Mouse (Mus musculus) gastrocnemius, adult 2 months (tissue): ENCODE data around the gene Edem2. TPM values are rescaled to one million over a fixed set of nuclear protein-coding genes. Genes with fewer than 3 reads are reported as not detected.

Source experiments
- DNase-seq: peaks from one replicate; pipeline ENCODE4 v3.0.0; 2022
- H3K27ac ChIP-seq: fragments of 200-600 bp; 2 replicates; pipeline ENCODE4 v1.8.1; 2022; ENCODE audit warnings: mild to moderate bottlenecking
- H3K4me3 ChIP-seq: fragments of 200-600 bp; 2 replicates; pipeline ENCODE4 v1.8.1; 2022; ENCODE audit warnings: mild to moderate bottlenecking, moderate library complexity
- CTCF ChIP-seq: fragments of 200-600 bp; IDR thresholded peaks from 2 replicates; pipeline ENCODE4 v1.8.1; 2022; ENCODE audit warnings: antibody characterized with exemption, mild to moderate bottlenecking, moderate library complexity
- intact Hi-C: fragments of 180-260 bp; cut with DNase I; formaldehyde crosslinking; loops from one replicate; pipeline ENCODE4 v1.15.1; 2025
- long read RNA-seq, 2 experiments: library from polyadenylated mRNA; stranded (forward); transcript quantifications; one replicate each; pipeline ENCODE4 v2.0.0; 2021
- total RNA-seq, 2 experiments: library from RNA; stranded (reverse); gene quantifications; 2 replicates each; pipeline ENCODE4 v1.2.3; 2021

Edem2 gene
- 1 to 10 TPM; 4.2 to 4.4 TPM for total RNA-seq
- long read RNA-seq, experiment 1, transcript Edem2-201 (11 exons, 2,290 nt), result major isoform, 5 of 7 reads
- long read RNA-seq, experiment 1, partial matches to known transcripts, result 2 of 7 reads
- long read RNA-seq, experiment 1, other reads (novel, unspliced or antisense), result 0 of 7 reads
- long read RNA-seq, experiment 2, transcript Edem2-201 (11 exons, 2,290 nt), result major isoform, 10 of 14 reads
- long read RNA-seq, experiment 2, partial matches to known transcripts, result 1 of 14 reads
- long read RNA-seq, experiment 2, other reads (novel, unspliced or antisense), result 3 of 14 reads

DNA sequence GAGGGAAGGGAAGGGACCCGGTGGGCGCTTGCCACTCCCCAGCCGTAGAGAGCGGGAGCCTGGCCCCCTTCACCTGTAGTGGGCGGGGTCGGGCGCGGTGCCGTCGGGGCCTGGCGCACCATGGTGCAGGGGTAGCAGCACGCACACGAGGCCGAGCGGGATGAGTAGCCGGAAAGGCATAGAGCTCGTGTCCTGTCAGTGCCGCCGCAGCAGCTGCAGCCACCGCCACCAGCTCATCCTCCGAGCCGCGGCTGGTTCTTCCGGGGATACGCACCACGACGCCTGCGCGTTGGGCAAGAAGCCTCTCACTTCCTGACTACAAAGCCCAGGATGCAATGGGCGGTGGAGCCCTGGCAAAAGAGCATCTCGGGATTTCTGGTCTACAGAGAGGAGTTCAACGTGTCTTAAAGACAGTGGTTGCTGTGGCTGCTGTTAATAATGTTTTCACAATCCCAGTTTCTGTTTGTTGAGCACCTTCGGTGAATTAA, at the start of gene Edem2:
Gene Edem2 (minus strand): TSS at position 318 of the 488 bp plus-strand sequence.
- intact Hi-C loops, result no loop called here
- TF ChIP-seq CTCF, result no peak
- Histone ChIP-seq H3K27ac (peak within 1 kb of the TSS; percentile 86), H3K4me3 (peak within 1 kb of the TSS; percentile 100)
- DNase-seq, result peak; percentile 94

DNA sequence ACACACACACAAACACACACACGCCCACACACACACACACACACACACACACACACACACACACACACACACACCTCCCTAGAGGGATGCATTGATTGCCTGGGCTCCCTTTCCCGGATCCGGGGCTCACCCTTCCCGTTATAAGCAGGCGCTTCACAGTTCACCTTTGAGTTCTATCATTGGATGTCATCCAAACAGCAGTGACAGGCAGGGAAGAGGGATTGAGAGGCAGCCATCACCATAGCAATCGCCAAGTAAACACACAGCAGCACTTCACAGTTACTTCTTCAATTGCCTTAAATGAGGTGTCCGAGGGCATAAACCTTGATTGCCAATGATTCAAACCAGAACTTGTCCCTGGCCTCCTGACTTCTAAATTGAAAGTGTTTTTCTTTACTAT, 49.8 kb upstream of the Edem2 start:
- intact Hi-C loops, result no loop called here
- DNase-seq, result no peak
- no peak for TF ChIP-seq CTCF
- Histone ChIP-seq H3K4me3 (no peak overlapping the region), H3K27ac (no peak overlapping the region)

DNA sequence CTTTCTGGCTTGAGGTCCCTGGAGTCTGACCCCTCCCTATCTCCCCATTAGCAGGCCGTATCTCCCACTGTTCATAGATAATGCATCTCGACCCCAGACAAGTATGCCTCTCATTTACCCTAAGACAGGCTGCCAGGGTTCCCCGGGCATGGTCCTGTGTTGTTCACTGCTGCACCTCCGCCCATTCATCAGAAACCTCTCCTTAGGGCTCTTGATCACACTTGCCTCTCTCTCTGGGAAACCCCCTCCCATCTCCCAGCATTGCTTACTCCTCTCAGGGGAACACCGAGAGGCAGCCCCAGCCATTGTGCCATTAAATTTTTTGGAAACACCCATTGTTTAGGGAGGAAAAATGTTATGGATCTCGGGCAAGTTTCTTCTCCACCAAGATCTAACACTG, 48.7 kb upstream of the Edem2 start:
- no peak overlapping the region for H3K4me3 ChIP-seq
- no peak overlapping the region for H3K27ac ChIP-seq
- TF ChIP-seq CTCF, result no peak
- intact Hi-C loops, result no loop called here
- DNase-seq, result no peak

DNA sequence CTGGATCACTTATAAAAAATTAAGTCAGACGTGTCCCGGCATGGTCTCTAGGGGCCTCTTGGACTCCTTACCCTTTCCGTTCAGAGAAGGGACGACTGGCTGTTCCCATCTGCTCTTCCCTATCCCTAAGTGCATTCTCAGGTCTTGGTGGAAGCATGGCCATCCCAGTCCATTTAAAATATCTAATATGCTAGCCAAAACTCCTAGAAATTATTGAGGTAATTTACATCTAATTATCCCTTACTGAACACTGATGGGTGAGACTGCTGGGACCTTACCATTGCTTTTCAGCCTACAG, 48.4 kb upstream of the Edem2 start:
- TF ChIP-seq CTCF, result no peak
- intact Hi-C loops, result no loop called here
- Histone ChIP-seq H3K27ac (no peak overlapping the region), H3K4me3 (no peak overlapping the region)
- DNase-seq, result no peak

DNA sequence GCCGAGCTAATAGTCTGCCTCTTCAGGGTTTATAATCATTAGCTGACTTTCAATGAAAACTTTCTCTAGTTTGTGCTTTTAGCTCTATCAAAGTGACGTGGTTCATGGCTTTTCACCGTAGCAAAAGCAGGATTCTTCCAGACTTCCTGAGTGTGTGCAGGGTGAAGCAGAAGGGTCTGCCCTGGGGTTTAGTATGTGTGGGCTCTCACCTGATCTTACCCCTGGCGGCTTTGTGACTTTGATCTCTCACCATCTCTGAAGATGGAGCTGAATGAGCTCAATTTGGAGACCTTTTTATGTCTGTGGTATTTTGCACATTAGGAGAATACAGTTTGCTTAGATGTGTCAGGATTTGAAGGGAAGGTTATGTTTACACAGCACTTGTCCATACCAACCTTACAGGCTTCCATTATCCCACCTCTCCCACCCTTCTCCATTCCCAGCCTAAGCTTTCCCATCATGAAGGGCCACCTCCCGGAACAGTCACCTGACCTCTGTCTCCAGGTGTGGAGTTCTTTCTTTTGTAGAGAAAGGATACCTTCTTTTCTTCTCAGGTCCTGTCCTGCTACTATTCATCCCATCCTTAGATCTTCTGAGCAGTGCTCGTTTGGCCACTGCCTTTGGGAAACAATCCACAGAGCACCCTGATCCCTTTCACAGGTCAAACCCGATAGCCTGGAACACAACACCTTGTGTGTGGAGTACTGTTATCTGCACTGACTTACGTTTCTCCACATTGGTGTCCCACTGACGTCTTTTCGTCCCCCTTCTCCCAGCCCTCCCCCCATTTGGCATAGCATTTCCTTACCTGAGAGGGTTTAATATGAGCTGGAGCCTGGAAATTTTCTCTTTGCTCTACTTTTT, 47.8 kb upstream of the Edem2 start:
- H3K27ac ChIP-seq, result no peak overlapping the region
- DNase-seq, result no peak
- intact Hi-C loops, result no loop called here
- no peak for TF ChIP-seq CTCF
- H3K4me3 ChIP-seq, result no peak overlapping the region

DNA sequence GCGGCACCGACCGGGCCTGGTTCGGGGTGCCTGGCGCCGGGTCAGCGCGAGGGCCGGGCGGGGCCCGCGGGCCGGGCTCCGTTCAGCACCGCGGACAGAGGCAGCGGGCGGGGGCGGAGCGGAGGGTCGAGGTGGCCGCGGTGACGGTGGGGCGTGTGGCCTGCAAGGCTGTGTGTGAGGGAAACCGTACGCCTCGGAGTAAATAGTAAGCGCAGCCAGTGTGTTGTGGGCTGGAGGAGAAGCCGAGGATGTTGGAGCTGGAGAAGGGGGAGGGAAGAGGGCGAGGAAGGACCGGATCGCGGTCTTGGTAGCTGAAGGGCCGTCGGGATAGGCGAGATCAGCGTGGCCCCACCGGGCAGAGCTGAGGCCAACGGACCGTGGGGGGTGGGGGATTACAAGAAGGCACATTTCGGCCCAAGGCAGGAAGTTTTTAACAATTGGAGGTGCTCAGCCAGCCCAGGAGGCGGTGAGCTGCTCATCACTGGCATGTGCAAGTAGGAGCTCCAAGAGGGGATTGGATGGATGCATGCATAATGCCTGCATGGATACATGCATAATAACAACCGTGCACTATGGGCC, 46.5 kb upstream of the Edem2 start:
- no peak for TF ChIP-seq CTCF
- intact Hi-C loops, result no loop called here
- peak; percentile 78 for DNase-seq
- H3K4me3 ChIP-seq, result peak overlapping the region; percentile 59
- no peak overlapping the region for H3K27ac ChIP-seq

DNA sequence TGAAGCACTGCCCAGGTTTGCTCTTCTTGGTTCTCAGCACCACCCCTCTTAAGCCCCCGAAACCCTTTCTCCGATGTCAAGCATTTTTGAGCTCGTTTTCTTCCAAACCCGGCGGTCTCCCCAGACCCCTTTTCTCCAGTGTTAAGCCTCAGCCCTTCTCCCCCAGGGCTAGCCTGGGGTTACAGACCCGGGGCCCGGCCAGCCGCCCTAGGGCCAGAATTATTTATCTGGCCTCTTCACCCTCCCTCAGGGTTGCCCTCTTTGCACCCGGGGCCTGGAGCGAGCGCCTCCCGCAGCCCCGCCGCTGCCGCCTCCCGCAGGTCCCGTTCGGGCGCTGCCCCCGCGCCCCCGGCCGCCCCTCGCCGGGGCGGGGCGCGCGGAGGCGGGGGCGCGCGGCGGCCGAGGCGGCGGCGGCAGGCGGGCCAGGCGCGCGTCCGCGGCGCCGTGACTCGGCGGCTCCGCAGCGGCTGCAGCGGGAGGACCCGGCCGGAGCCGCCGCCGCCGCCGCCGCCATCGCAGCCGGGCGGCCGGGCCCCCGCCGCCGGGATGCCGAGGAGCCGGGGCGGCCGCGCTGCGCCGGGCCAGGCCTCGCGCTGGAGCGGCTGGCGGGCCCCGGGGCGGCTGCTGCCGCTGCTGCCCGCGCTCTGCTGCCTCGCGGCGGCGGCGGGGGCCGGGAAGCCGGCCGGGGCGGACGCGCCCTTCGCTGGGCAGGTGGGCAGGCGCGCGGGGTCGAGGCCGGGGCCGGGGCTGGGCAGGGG, 45.8 kb upstream of the Edem2 start, which contains the start of gene Mmp24:
Gene Mmp24 (plus strand): TSS at position 416 of the 758 bp plus-strand sequence.
- H3K27ac ChIP-seq, result no peak within 1 kb of the TSS
- intact Hi-C loops, result no loop called here
- DNase-seq, result no peak
- TF ChIP-seq CTCF, result no peak
- peak within 1 kb of the TSS; percentile 59 for H3K4me3 ChIP-seq

DNA sequence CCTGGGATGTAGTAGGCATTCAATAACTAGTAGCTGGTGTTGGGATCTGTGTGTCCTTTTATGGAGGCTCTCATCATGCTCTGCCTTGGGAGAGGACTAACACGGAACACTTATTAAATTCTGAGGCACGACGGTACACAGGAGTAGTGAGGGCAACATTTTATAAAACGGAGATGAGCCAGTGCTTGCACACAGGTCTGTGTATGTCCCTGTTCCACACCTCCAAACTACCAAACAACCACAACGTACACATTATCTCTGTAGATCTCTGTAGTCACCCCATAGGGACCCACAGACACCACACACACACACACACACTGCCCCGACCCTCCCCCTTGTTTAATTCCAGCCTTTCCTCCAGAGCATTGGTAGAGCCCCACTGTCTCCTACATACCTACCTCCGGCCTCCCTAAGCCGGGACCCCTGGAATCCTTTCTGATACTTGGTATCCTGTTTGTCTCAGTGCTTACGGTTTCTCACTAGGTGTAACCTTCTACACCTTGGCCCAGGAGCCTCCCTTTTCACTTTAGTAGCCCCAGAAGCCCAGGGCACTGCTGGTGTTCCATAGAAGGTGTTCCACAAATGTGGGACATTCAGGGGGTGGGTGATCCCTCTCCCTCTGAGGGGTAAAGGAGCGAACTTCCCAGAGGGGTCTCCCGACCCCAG, 45.1 kb upstream of the Edem2 start:
- Histone ChIP-seq H3K4me3 (no peak overlapping the region), H3K27ac (no peak overlapping the region)
- no peak for TF ChIP-seq CTCF
- intact Hi-C loops, result no loop called here
- no peak for DNase-seq

DNA sequence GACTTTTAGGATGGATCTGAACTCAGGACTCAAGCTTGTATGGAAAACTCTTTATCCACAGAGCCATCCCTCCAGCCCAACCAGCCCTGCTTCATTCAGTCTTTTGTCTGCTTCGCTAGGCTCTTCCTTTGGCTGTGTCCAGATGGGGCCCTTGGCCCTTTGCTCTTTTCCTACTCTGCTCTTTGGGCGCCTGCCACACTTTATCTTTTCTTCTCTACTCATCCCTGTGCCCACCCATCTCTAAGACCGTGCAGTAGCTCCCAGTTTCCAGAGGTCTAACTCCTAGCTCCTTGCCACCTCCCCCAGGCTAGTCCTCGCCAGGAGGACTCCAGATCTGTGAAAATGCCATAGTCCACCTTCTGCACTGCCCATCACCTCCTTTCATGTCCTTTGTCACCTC, 44.4 kb upstream of the Edem2 start:
- intact Hi-C loops, result no loop called here

DNA sequence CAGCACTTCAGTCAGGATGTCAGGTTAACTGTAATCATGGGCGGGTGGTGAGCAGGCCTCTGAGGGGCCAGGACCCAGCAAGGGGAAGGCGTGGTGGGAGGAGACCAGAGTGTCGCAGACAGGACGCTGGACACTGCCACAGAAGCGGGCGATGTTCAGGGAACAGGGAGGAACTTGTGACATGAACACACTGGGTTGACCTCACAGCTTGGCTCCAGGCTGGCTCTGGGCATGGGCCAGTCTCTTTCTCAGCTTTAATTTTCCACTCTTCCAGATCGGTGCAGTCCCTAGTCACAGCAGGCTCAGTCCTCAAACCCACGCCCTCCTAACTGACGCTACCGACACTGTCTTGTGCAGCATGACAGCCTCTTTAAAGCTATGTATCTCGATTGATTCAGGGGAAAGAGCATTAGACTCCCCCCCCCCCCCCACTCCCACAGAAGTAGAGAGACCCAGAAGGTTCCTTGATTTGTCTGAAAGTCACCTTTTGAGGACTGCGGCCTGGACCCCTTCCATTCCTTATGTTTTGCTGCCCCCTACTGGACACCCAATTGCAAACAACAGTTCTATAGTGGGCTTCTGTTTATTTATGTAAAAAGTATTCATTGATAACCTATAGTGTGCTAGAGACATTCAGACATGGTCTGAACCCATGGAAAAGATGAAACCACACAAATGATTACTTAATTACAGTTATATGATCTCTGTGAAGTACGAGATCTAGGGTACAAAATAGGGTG, 35.6 kb upstream of the Edem2 start:
- Histone ChIP-seq H3K4me3 (no peak overlapping the region), H3K27ac (no peak overlapping the region)
- peak; percentile 76 for TF ChIP-seq CTCF
- DNase-seq, result peak; percentile 68
- intact Hi-C loops, result loop anchor here (1.0 to 5.0 kb wide), 3 partner anchors 47 to 92 kb away; no protein-coding TSS in a partner anchor

More for the DNA sequence above, 44.4 kb upstream of the Edem2 start:
- Histone ChIP-seq H3K27ac (no peak overlapping the region), H3K4me3 (no peak overlapping the region)
- no peak for TF ChIP-seq CTCF
- no peak for DNase-seq

DNA sequence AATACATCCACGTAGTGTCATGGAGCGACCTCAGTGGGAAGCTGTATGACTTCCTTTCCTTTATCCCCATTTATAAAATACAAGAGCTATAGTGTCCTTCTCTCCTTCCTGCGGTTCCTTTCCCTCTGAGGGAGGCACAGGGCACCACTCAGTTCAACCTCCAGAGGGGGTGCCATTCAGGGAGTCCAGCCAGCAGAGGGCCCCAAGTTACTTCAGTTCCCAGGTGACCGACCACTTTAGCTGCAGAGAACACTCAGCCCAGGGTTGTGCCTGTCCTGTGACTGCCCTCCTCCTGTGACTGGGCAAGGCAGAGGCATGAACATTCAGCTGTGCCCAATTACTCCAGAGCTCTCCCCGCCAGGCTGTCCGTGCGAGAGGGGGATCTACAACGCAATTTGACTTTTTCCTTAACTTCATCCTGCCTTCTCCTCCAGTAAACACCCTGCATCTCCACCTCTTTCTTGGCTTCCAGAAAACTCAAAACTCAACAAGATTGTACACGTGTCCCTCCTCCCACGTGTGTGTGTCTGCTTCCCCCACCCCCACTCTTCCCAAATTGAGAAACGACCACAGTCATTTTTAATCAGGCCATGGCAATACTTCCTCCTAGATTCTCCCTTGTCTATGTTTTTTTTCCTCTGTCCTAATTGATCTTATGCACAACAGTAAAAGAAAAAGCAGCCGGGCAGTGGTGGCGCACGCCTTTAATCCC, 27.7 kb upstream of the Edem2 start:
- DNase-seq, result no peak
- H3K27ac ChIP-seq, result no peak overlapping the region
- TF ChIP-seq CTCF, result peak; percentile 18; the same call in 1 of the 2 replicates
- intact Hi-C loops, result no loop called here
- H3K4me3 ChIP-seq, result no peak overlapping the region
